ENCODE assay signal across 15 mouse cellular contexts in the genomic region with DNA sequence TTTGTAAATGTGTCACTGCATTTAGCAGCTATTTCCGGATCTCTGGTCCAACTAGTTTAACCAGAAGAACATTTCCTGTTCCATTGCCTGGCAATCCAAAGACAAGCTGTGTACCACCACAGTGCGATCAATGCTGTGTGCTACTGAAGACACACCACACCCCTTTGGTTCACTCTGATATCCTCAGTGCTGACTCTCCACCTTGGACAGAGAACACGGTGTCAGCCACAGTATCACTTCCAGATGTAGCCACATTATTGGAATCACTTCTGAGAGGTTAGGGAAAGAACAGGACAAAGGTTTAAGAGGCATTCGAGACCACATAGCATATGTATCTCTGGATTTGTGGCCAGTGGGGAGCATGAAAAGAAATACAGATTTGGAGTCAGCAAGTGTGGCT.
DNase-seq lines count a peak whose midpoint lies in the region; ATAC-seq and TF ChIP-seq lines count a peak whose summit lies in the region.
"Had no signal": no experiment of that assay in that cellular context is flagged by ENCODE, and none has a peak within 500 bp of the region (broad histone marks: within the 10 kb centered on the region; RNA-seq: fewer than 3 reads in every experiment).

No protein-coding gene starts in this region.

- no peak for TF ChIP-seq CTCF in heart, adult 2 months (IDR thresholded peaks at IDR 0.05)

- intact Hi-C loops in heart, adult 2 months (cut with DNase I), result no loop called here

- no peak for TF ChIP-seq POLR2A in heart, adult 2 months (IDR thresholded peaks at IDR 0.05; ENCODE audit: insufficient read depth, low read depth, low read length)

- no peak overlapping the region for H3K9ac ChIP-seq in heart, embryonic 16.5 days (ENCODE audit: low read length)
- no peak overlapping the region for H3K9ac ChIP-seq in heart, adult 2 months (ENCODE audit: low read depth, low read length)
- H3K9ac ChIP-seq in limb, embryonic 15.5 days, result no peak overlapping the region
- H3K9ac ChIP-seq: forebrain, embryonic 15.5 days; hindbrain, embryonic 12.5 days; liver, embryonic 13.5 days; midbrain, embryonic 13.5 days had no signal

- no peaks in the 10 kb centered on the region for H3K36me3 ChIP-seq in heart, embryonic 16.5 days (ENCODE audit: control insufficient read depth, insufficient read depth)
- no peaks in the 10 kb centered on the region for H3K36me3 ChIP-seq in heart, adult 2 months (ENCODE audit: control insufficient read depth, insufficient read depth, low read length)
- H3K36me3 ChIP-seq in limb, embryonic 15.5 days, result no peaks in the 10 kb centered on the region
- H3K36me3 ChIP-seq: forebrain, embryonic 15.5 days; hindbrain, embryonic 12.5 days; liver, embryonic 13.5 days; midbrain, embryonic 13.5 days had no signal

- no peak overlapping the region for H3K4me2 ChIP-seq in heart, embryonic 16.5 days (ENCODE audit: low read depth, low read length)
- H3K4me2 ChIP-seq in limb, embryonic 15.5 days, result no peak overlapping the region
- H3K4me2 ChIP-seq: forebrain, embryonic 15.5 days; hindbrain, embryonic 12.5 days; liver, embryonic 13.5 days; midbrain, embryonic 13.5 days had no signal

- H3K4me3 ChIP-seq in heart, embryonic 16.5 days (ENCODE audit: low read length), result no peak overlapping the region
- H3K4me3 ChIP-seq in heart, adult 2 months, result no peak overlapping the region
- no peak overlapping the region for H3K4me3 ChIP-seq in limb, embryonic 15.5 days
- H3K4me3 ChIP-seq: forebrain, embryonic 15.5 days; hindbrain, embryonic 12.5 days; liver, embryonic 13.5 days; midbrain, embryonic 13.5 days had no signal

- 49% methylated on average over 4 of the region's 4 CpGs for WGBS in heart, embryonic 16.5 days
- WGBS in heart, adult 2 months, result 24% methylated on average over 4 of the region's 4 CpGs
- WGBS in limb, embryonic 15.5 days, result 28% methylated on average over 4 of the region's 4 CpGs

- H3K79me2 ChIP-seq in heart, adult 2 months (replicated peaks; ENCODE audit: control insufficient read depth, insufficient read depth, low read length), result no peaks in the 10 kb centered on the region

- ATAC-seq in heart, embryonic 16.5 days (replicated peaks; ENCODE audit: extremely low read depth, insufficient read depth, low FRiP score), result no peak
- 0 out of 2 replicates have a peak, but pooled peaks have one; percentile 6 for ATAC-seq in limb, embryonic 15.5 days (ENCODE audit: insufficient number of reproducible peaks, low FRiP score, low TSS enrichment, low read depth)
- ATAC-seq: forebrain, embryonic 15.5 days; midbrain, embryonic 13.5 days had no signal

- H3K4me1 ChIP-seq in heart, embryonic 16.5 days (ENCODE audit: control insufficient read depth, insufficient read depth, low read length), result peaks cover 21% of the 10 kb centered on the region
- H3K4me1 ChIP-seq in heart, adult 2 months (ENCODE audit: control insufficient read depth, insufficient read depth, low read length), result peaks cover 6% of the 10 kb centered on the region
- H3K4me1 ChIP-seq in limb, embryonic 15.5 days, result peaks cover 22% of the 10 kb centered on the region
- H3K4me1 ChIP-seq: forebrain, embryonic 15.5 days; hindbrain, embryonic 12.5 days; midbrain, embryonic 13.5 days had no signal

- no peaks in the 10 kb centered on the region for H3K27me3 ChIP-seq in heart, embryonic 16.5 days (ENCODE audit: control insufficient read depth, insufficient read depth, low read length)
- no peaks in the 10 kb centered on the region for H3K27me3 ChIP-seq in heart, adult 2 months (ENCODE audit: control insufficient read depth, insufficient read depth, low read length)
- H3K27me3 ChIP-seq in limb, embryonic 15.5 days, result no peaks in the 10 kb centered on the region
- H3K27me3 ChIP-seq: CH12.LX; forebrain, embryonic 15.5 days; hindbrain, embryonic 12.5 days; liver, embryonic 13.5 days; midbrain, embryonic 13.5 days had no signal

- no peaks in the 10 kb centered on the region for H3K9me3 ChIP-seq in heart, embryonic 16.5 days (replicated peaks; ENCODE audit: control insufficient read depth, low read length)
- no peaks in the 10 kb centered on the region for H3K9me3 ChIP-seq in limb, embryonic 15.5 days
- H3K9me3 ChIP-seq: forebrain, embryonic 15.5 days; hindbrain, embryonic 12.5 days; liver, embryonic 13.5 days; midbrain, embryonic 13.5 days had no signal

- peak; percentile 22 for DNase-seq in embryo, embryonic 10 days (ENCODE audit: low spot score)
- DNase-seq in embryo, embryonic 9.5 days (ENCODE audit: extremely low spot score), result no peak
- DNase-seq in heart, adult 2 months, result no peak
- DNase-seq in embryo, embryonic 10.5 days (ENCODE audit: low spot score), result peak; percentile 15
- DNase-seq in cerebellum, postnatal 4 days (ENCODE audit: low spot score in 2 of 2), result no peak
- DNase-seq in left cerebral cortex, adult 8-10 months (ENCODE audit: low spot score in 2 of 2), result no peak
- DNase-seq: cerebellum, adult 8-10 months; liver, embryonic 13.5 days; thymus, postnatal 36 days had no signal

- TF ChIP-seq EP300 in heart, adult 2 months (IDR thresholded peaks at IDR 0.05; ENCODE audit: insufficient read depth, low read depth, low read length), result no peak

- peak overlapping the region; percentile 37; the same call in 1 of the 2 replicates for H3K27ac ChIP-seq in heart, embryonic 16.5 days (ENCODE audit: low read length)
- H3K27ac ChIP-seq in heart, adult 2 months, result no peak overlapping the region; the same call in 1 of the 2 replicates
- 0 out of 2 replicates have a peak overlapping the region, but pooled peaks have one; percentile 30 for H3K27ac ChIP-seq in limb, embryonic 15.5 days
- H3K27ac ChIP-seq: forebrain, embryonic 15.5 days; hindbrain, embryonic 12.5 days; liver, embryonic 13.5 days; midbrain, embryonic 13.5 days had no signal

Comparison
In these comparisons a context has a peak if more than half of its experiments do, and no peak if none do; other contexts are left out.
1. DNase-seq: peak in embryo, embryonic 10 days (single experiment) and embryo, embryonic 10.5 days (single experiment); none in embryo, embryonic 9.5 days (single experiment), heart, adult 2 months (0 of 2), cerebellum, postnatal 4 days (0 of 2) and left cerebral cortex, adult 8-10 months (0 of 2).